In the genomic region with DNA sequence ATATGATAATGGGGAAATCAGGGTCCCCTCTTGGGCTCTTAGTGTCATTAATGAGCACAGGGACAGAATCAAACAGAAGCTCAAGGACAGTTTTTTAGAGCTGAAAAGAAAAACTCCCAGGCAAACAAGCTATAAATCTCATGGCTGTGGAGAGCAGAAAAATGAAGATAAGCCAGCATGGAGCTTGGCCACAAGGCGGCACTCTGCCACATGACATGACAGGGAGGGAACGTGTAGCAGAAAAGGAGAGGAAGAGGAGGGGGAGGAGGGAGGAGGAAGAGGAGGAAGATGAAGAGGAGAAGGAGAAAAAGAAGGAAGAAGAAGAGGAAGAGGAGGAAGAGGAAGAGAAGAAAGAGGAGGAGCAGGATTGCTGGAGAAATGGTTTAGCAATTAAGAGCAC, we compare ENCODE assay signal across 13 mouse cellular contexts. TPM values are rescaled to one million over a fixed set of nuclear protein-coding genes. Genes with fewer than 3 reads are reported as not detected.
DNase-seq lines count a peak whose midpoint lies in the region; TF ChIP-seq lines count a peak whose summit lies in the region.
"Had no signal": no experiment of that assay in that cellular context is flagged by ENCODE, and none has a peak within 500 bp of the region (broad histone marks: within the 10 kb centered on the region; RNA-seq: fewer than 3 reads in every experiment).

No protein-coding gene starts in this region.

- no peak overlapping the region for H3K27ac ChIP-seq in left cerebral cortex, adult 2 months

- intact Hi-C loops in left cerebral cortex, adult 2 months (cut with DNase I): loop anchor here (2.0 kb wide), 2 partner anchors 81 to 287 kb away; partner anchors contain the start of gene Rnf43
- intact Hi-C loops in left cerebral cortex, postnatal 36 days (cut with DNase I): loop anchor here (5.0 kb wide), 1 partner anchor 83 kb away; no protein-coding TSS in a partner anchor
- intact Hi-C loops in gastrocnemius, postnatal 36 days (cut with DNase I): no loop called here

- peak; percentile 30 for DNase-seq in adrenal gland, adult 2 months
- no peak for DNase-seq in adrenal gland, adult 8-10 months
- no peak for DNase-seq in left cerebral cortex, adult 2 months (ENCODE audit: extremely low spot score in 1 of 2, low spot score in 2 of 2)
- no peak for DNase-seq in left cerebral cortex, postnatal 36 days (ENCODE audit: low spot score in 2 of 2)
- peak; percentile 42 for DNase-seq in CD4-positive helper T cell, adult 2 months (ENCODE audit: low read depth, low spot score)
- peak; percentile 52 for DNase-seq in embryo, embryonic 11 days
- DNase-seq in yolk sac, embryonic 10.5 days (ENCODE audit: low spot score): no peak
- no peak for DNase-seq in gastrocnemius, postnatal 36 days

- no peak overlapping the region for H3K4me3 ChIP-seq in left cerebral cortex, adult 2 months
- H3K4me3 ChIP-seq: myocyte had no signal

- TF ChIP-seq CTCF in left cerebral cortex, adult 2 months (IDR thresholded peaks at IDR 0.05): peak; percentile 49

RNA-seq across cellular contexts. Expression of gene Olfr464, which starts 29.2 kb away (rescaled TPM):
- total RNA-seq in adrenal gland, adult 2 months (2021): not detected
- polyA plus RNA-seq in adrenal gland, adult 2 months (2012; rRNA removed): not detected in 2 replicates
- not detected for total RNA-seq in adrenal gland, adult 8-10 months (2022)
- 1 to 10 TPM; 2.0 to 2.7 TPM for total RNA-seq in left cerebral cortex, adult 2 months (2021)
- 1 to 10 TPM; 2.7 to 4.5 TPM for total RNA-seq in left cerebral cortex, postnatal 36 days (2021)
- total RNA-seq in gastrocnemius, postnatal 36 days (2021): not detected
- polyA plus RNA-seq: gonadal fat pad, adult 2 months; inflammation-experienced regulatory T-cells, adult 6 months; limb, embryonic 14.5 days; myocyte had no signal

RNA-seq across cellular contexts. Expression of gene Dynll2, which starts 37.3 kb away (rescaled TPM):
- 100 to 1,000 TPM; 158 to 251 TPM for total RNA-seq in adrenal gland, adult 2 months (2021)
- 168 and 197 TPM in 2 replicates for polyA plus RNA-seq in adrenal gland, adult 2 months (2012; rRNA removed)
- 100 to 1,000 TPM; 271 to 301 (median 294) TPM for total RNA-seq in adrenal gland, adult 8-10 months (2022)
- 100 to 1,000 TPM; 578 to 608 TPM for total RNA-seq in left cerebral cortex, adult 2 months (2021)
- total RNA-seq in left cerebral cortex, postnatal 36 days (2021): 100 to 1,000 TPM; 539 to 592 TPM
- 100 to 1,000 TPM; 157 to 161 TPM for total RNA-seq in gastrocnemius, postnatal 36 days (2021)

RNA-seq across cellular contexts. Expression of gene Olfr463, which starts 52.8 kb away (rescaled TPM):
- not detected for total RNA-seq in adrenal gland, adult 2 months (2021)
- not detected in 2 replicates for polyA plus RNA-seq in adrenal gland, adult 2 months (2012; rRNA removed)
- not detected for total RNA-seq in adrenal gland, adult 8-10 months (2022)
- total RNA-seq in left cerebral cortex, adult 2 months (2021): not detected
- total RNA-seq in left cerebral cortex, postnatal 36 days (2021): not detected
- total RNA-seq in gastrocnemius, postnatal 36 days (2021): not detected
- polyA plus RNA-seq: embryonic facial prominence, embryonic 14.5 days; gonadal fat pad, adult 2 months; inflammation-experienced regulatory T-cells, adult 6 months; limb, embryonic 14.5 days; myocyte had no signal

RNA-seq across cellular contexts. Expression of gene Olfr462, which starts 57.9 kb away (rescaled TPM):
- not detected for total RNA-seq in adrenal gland, adult 2 months (2021)
- polyA plus RNA-seq in adrenal gland, adult 2 months (2012; rRNA removed): not detected in 2 replicates
- total RNA-seq in adrenal gland, adult 8-10 months (2022): not detected
- total RNA-seq in left cerebral cortex, adult 2 months (2021): not detected
- total RNA-seq in left cerebral cortex, postnatal 36 days (2021): not detected
- not detected for total RNA-seq in gastrocnemius, postnatal 36 days (2021)
- polyA plus RNA-seq: embryonic facial prominence, embryonic 14.5 days; gonadal fat pad, adult 2 months; inflammation-experienced regulatory T-cells, adult 6 months; limb, embryonic 14.5 days; myocyte had no signal

Comparison
In these comparisons a context has a peak if more than half of its experiments do, and no peak if none do; other contexts are left out.
1. DNase-seq: peak in adrenal gland, adult 2 months (single experiment), CD4-positive helper T cell, adult 2 months (single experiment) and embryo, embryonic 11 days (single experiment); none in adrenal gland, adult 8-10 months (single experiment), left cerebral cortex, adult 2 months (0 of 2), left cerebral cortex, postnatal 36 days (0 of 2), yolk sac, embryonic 10.5 days (single experiment) and gastrocnemius, postnatal 36 days (0 of 2).